Mouse (Mus musculus) lung, postnatal 0 days (tissue): ENCODE results near the gene Dmp1. TPM values are rescaled to one million over a fixed set of nuclear protein-coding genes. Genes with fewer than 3 reads are reported as not detected.
A peak's percentile ranks its signal among the peaks of the same experiment; 100 is the strongest.

Source experiments
- ATAC-seq: fragments of 200-750 bp; cut with Nextera tagmentation; 2 replicates; pipeline ENCODE4 v1.8.0; 2017; ENCODE audit warnings: moderate library complexity
- DNase-seq: peaks from one replicate; pipeline ENCODE4 v3.0.0-alpha.2; 2016; ENCODE audit warnings: low spot score
- H3K27ac ChIP-seq: fragments of 300-500 bp; sonication (generic); 2 replicates; pipeline ENCODE4 v1.5.1; 2014; ENCODE audit warnings: antibody characterized with exemption, mild to moderate bottlenecking, low read length, mixed read lengths
- H3K27me3 ChIP-seq: fragments of 300-500 bp; sonication (generic); replicated peaks from 2 replicates; pipeline ENCODE4 v1.6.1; 2014; ENCODE audit warnings: low read length, mixed read lengths; ENCODE audit not compliant: insufficient read depth
- H3K36me3 ChIP-seq: fragments of 300-500 bp; sonication (generic); 2 replicates; pipeline ENCODE4 v1.6.1; 2014; ENCODE audit warnings: low read length, mixed read lengths; ENCODE audit not compliant: insufficient read depth
- H3K4me1 ChIP-seq: fragments of 300-500 bp; sonication (generic); 2 replicates; pipeline ENCODE4 v1.6.1; 2014; ENCODE audit warnings: antibody characterized with exemption, low read depth, low read length, mixed read lengths; ENCODE audit not compliant: insufficient read depth
- H3K4me2 ChIP-seq: fragments of 300-500 bp; sonication (generic); replicated peaks from 2 replicates; pipeline ENCODE4 v1.6.1; 2014; ENCODE audit warnings: low read depth, mild to moderate bottlenecking, low read length, moderate library complexity, mixed read lengths
- H3K4me3 ChIP-seq: fragments of 300-500 bp; sonication (generic); 2 replicates; pipeline ENCODE4 v1.5.1; 2014; ENCODE audit warnings: low read depth, low read length
- H3K9ac ChIP-seq: fragments of 300-500 bp; sonication (generic); replicated peaks from 2 replicates; pipeline ENCODE4 v1.6.1; 2014; ENCODE audit warnings: low read depth, mild to moderate bottlenecking
- H3K9me3 ChIP-seq: fragments of 300-500 bp; sonication (generic); 2 replicates; pipeline ENCODE4 v1.6.1; 2016; ENCODE audit warnings: low read length, mixed read lengths
- CTCF ChIP-seq: IDR thresholded peaks from 2 replicates; pipeline ENCODE4 v1.5.1; 2016; ENCODE audit warnings: antibody characterized with exemption, mild to moderate bottlenecking
- EP300 ChIP-seq: IDR thresholded peaks from 2 replicates; pipeline ENCODE4 v1.6.1; 2016; ENCODE audit warnings: antibody characterized with exemption, mild to moderate bottlenecking, control low read depth
- WGBS: fragments of 180-500 bp; shearing (Covaris S2); extraction: QIAGEN DNeasy Blood & Tissue Kit; methylation state at CpG from one replicate; pipeline ENCODE4 v1.1.7; 2014; 5-methylcytosine and 5-hydroxymethylcytosine counted together
- polyA plus RNA-seq: library from polyadenylated mRNA; unstranded; fragments of >200 nt; fragmentation: Nextera tagmentation; extraction: Ambion mirVana; gene quantifications from 2 replicates; pipeline ENCODE4 v1.2.1, GENCODE M21; 2015

The Dmp1 gene
- polyA plus RNA-seq, 1 experiment from 2014 or later: 0.05 TPM

DNA sequence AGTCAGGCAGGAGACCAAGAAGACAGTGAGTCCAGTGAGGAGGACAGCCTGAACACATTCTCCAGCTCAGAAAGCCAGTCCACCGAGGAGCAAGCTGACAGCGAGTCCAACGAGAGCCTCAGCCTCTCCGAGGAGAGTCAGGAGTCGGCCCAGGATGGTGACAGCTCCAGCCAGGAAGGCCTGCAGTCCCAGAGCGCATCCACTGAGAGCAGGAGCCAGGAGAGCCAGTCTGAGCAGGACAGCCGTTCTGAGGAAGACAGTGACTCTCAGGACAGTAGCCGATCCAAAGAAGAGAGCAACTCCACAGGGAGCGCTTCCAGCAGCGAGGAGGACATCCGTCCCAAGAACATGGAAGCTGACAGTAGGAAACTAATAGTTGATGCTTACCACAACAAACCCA, 10.1 kb downstream of the Dmp1 start:
- no peaks in the 10 kb centered on the region for H3K36me3 ChIP-seq
- no peaks in the 10 kb centered on the region for H3K27me3 ChIP-seq
- no peaks in the 10 kb centered on the region for H3K4me1 ChIP-seq
- DNase-seq (no peak), ATAC-seq (no peak)
- H3K4me2 ChIP-seq: no peak overlapping the region
- 72% methylated on average over 11 of the region's 11 CpGs for WGBS
- no peak overlapping the region for H3K4me3 ChIP-seq
- no peak overlapping the region for H3K9ac ChIP-seq
- no peak overlapping the region for H3K27ac ChIP-seq
- no peaks in the 10 kb centered on the region for H3K9me3 ChIP-seq
- TF ChIP-seq EP300 (no peak), CTCF (no peak)

DNA sequence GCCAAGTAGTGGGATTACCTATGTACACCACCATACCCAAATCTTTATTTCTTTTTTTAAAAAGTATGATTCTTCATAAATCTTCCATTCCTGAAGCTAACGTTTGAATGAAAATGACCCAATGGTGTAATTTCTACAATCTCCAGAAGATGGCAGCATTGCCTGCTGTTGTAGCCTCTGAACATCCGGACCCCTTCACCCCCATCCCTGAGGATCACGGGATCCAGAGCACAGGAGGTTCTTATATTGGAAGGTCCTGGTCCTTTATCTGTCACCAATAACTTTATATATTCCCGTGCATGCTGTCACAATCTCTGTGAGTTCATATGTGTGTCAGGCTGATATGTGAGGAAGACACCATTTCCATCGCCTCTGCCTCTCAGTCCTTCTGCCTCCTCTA, 16.5 kb downstream of the Dmp1 start:
- peak; percentile 23; the same call in 1 of the 2 replicates for ATAC-seq
- Histone ChIP-seq H3K27ac (no peak overlapping the region), H3K4me3 (no peak overlapping the region), H3K9me3 (no peaks in the 10 kb centered on the region), H3K4me2 (no peak overlapping the region), H3K27me3 (no peaks in the 10 kb centered on the region), H3K36me3 (no peaks in the 10 kb centered on the region), H3K9ac (no peak overlapping the region), H3K4me1 (no peaks in the 10 kb centered on the region)
- 20% methylated on average over 5 of the region's 5 CpGs for WGBS
- DNase-seq: peak; percentile 62
- TF ChIP-seq CTCF: peak; percentile 77
- TF ChIP-seq EP300: no peak

DNA sequence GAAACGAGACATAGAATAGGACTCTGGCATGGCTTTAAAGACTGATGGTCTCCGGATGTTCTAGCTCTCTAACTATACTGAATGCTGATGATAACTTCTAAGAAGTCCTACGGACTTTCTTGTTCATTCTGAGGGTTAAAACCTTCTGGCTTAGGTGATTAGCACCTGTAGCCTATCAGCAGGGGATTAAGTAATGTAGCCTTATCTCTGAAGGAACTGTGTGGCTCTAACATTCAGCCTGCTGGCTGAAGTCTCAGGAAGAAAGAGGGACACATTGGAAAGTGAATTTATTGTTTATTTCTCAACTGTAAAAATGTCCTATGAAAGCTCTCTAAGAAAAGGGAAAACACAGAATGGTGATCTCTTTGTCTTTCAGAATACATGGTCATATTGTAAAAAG, 21.9 kb downstream of the Dmp1 start:
- Histone ChIP-seq H3K9ac (no peak overlapping the region), H3K4me3 (no peak overlapping the region), H3K4me2 (no peak overlapping the region), H3K4me1 (no peaks in the 10 kb centered on the region), H3K27me3 (no peaks in the 10 kb centered on the region), H3K36me3 (no peaks in the 10 kb centered on the region), H3K27ac (no peak overlapping the region), H3K9me3 (no peaks in the 10 kb centered on the region)
- DNase-seq (no peak), ATAC-seq (no peak)
- WGBS: 60% methylated on average over 3 of the region's 3 CpGs
- TF ChIP-seq EP300 (no peak), CTCF (no peak)

DNA sequence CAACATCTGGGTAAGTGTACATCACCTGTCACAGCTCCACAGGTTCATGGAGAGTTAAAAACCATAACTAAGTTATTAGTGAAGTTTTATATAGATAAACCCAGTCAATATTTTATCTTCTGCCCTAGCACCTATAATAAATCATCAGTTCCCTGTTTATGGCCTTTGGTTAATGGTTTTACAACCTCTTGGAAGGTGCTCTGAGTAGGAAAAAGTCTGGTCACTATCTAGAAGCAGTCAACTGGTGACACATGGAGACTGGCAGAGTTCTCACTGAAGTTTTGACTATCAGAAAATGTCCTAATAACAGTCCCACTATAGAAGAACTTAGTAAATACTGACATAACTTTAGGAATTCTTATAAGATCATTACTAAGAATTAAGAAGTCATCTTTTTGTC, 22.3 kb downstream of the Dmp1 start:
- Histone ChIP-seq H3K9me3 (no peaks in the 10 kb centered on the region), H3K4me3 (no peak overlapping the region), H3K4me2 (no peak overlapping the region), H3K36me3 (no peaks in the 10 kb centered on the region), H3K4me1 (no peaks in the 10 kb centered on the region), H3K27ac (no peak overlapping the region), H3K27me3 (no peaks in the 10 kb centered on the region), H3K9ac (no peak overlapping the region)
- no peak for DNase-seq
- no peak for ATAC-seq
- TF ChIP-seq CTCF (no peak), EP300 (no peak)

DNA sequence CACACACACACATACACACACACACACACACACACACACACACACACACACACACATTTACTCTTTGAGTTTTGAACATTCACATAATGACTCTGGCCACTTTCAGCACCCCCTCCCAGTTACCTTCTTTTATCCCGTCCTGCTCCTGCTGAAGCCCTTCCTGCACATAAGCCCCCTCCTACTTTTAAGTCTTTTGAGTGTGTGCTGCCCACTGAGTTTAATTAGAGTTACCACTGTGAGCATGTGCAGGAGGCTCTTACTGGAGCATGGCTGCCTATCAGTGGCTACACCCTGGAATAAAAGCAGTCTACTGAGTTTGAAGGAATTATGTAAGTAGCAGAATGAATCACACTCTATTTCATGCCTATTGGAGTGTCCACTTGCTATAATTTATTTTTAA, 26.1 kb downstream of the Dmp1 start:
- no peak overlapping the region for H3K4me3 ChIP-seq
- no peak overlapping the region for H3K27ac ChIP-seq
- no peak for DNase-seq
- TF ChIP-seq CTCF (no peak), EP300 (no peak)
- H3K4me2 ChIP-seq: no peak overlapping the region
- no peak for ATAC-seq
- WGBS: 39% methylated on average over 1 of the region's 1 CpGs
- no peaks in the 10 kb centered on the region for H3K4me1 ChIP-seq
- H3K27me3 ChIP-seq: no peaks in the 10 kb centered on the region
- no peaks in the 10 kb centered on the region for H3K9me3 ChIP-seq
- H3K36me3 ChIP-seq: no peaks in the 10 kb centered on the region
- H3K9ac ChIP-seq: no peak overlapping the region

DNA sequence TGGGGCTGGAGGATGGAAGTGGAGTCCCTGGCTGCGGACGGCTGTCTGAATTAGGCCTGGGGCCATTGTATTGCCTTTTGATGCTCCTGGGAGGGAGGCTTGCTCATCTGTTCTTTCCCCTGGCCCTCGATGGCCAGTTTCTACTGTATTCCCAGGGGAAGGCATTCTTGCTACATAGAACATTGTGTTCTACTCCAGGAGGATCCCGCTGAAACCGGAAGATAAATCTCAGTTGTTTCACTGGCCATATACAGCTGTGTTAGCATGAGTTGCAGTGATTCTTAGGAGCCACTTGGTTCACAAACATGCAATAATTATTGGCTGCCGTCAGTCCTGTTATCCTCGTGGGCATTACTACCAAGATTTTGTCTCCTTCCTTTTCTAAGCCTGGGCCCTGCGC, 34.3 kb downstream of the Dmp1 start:
- ATAC-seq: no peak; the same call in 1 of the 2 replicates
- H3K4me2 ChIP-seq: no peak overlapping the region
- 80% methylated on average over 8 of the region's 8 CpGs for WGBS

More for the DNA sequence above, 34.3 kb downstream of the Dmp1 start:
- Histone ChIP-seq H3K36me3 (no peaks in the 10 kb centered on the region), H3K9ac (no peak overlapping the region), H3K4me1 (no peaks in the 10 kb centered on the region), H3K27me3 (no peaks in the 10 kb centered on the region), H3K9me3 (no peaks in the 10 kb centered on the region), H3K27ac (no peak overlapping the region), H3K4me3 (no peak overlapping the region)
- TF ChIP-seq EP300: no peak
- TF ChIP-seq CTCF: no peak
- DNase-seq: no peak
